Mouse (Mus musculus): ENCODE measurements around the gene Slc9a1. TPM values are rescaled to one million over a fixed set of nuclear protein-coding genes. Genes with fewer than 3 reads are reported as not detected.

The Slc9a1 gene
- total RNA-seq, 2 experiments from 2014 or later, result 8.3 to 9.8 TPM

DNA sequence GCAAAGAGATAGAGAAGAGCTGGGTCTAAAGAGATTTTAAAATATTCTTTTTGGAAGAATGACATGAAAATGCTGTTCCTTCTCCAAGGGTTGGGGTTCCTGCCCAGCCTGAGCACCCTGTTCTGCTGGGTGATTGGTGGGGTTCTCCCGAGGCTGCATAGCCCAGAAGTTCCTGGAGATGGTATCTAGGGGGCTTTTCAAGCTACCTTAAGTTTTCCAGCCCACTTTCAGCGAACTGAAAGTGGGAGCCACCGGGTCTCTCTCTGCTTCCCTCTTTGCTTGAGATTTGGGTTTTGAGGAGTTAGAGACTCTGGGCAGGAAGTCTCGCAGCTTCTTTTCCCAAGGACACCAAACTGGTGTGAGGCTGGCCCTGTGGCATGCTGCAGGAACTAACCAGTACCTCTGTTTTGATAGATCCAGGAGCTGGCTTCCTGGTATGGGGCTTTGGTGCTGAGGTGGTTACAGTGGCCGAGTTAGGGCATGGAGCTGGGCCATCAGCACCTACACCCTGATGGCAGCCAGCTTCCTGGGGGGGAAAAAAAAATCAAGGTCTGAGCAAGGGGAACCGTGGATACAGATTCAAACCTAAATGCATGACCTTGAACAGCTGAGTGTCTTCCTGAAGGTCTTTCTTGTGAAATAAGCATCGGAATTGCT, 2.2 kb downstream of the Slc9a1 start:
- DNase-seq, result no peak
- intact Hi-C loops (cut with DNase I), result no loop called here

DNA sequence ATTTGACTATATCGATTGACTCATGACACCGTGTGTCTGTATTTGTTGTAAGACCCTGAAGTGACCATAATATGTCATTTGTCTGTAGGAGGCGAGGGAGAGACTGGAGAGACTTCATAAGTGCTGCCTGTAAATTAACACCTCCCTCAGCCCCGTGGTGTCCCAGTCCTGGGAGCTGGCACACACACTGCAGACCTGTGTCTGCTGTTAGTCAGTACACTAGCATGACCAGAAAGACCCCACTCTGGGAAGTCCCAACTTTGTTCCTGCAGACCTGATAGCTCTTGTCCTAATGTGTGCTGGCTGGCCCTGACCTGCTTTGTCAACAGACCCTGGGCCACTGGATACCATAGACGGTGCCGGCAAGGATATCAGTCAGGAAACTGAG, 2.8 kb downstream of the Slc9a1 start:
- intact Hi-C loops (cut with DNase I), result no loop called here
- DNase-seq, result no peak

DNA sequence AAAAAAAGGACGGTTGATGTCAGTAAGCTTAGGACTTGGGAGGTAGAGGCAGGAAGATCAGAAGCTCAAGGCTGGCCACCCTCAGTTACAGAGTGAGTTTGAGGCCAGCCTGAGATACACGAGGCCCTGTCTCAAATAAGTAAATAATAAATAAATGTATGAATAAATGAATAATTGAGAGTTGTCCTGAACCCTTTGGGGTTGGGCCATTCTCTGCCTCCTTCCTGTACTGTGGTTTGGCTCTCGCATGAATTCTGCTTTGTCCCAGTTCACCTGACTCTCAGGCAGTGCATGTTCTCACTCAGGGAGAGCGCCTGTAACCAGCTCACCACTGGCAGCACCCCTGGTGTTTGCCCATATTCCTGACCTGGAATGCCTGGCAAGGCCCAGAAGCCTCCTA, 4.5 kb downstream of the Slc9a1 start:
- no peak for DNase-seq
- intact Hi-C loops (cut with DNase I), result no loop called here

DNA sequence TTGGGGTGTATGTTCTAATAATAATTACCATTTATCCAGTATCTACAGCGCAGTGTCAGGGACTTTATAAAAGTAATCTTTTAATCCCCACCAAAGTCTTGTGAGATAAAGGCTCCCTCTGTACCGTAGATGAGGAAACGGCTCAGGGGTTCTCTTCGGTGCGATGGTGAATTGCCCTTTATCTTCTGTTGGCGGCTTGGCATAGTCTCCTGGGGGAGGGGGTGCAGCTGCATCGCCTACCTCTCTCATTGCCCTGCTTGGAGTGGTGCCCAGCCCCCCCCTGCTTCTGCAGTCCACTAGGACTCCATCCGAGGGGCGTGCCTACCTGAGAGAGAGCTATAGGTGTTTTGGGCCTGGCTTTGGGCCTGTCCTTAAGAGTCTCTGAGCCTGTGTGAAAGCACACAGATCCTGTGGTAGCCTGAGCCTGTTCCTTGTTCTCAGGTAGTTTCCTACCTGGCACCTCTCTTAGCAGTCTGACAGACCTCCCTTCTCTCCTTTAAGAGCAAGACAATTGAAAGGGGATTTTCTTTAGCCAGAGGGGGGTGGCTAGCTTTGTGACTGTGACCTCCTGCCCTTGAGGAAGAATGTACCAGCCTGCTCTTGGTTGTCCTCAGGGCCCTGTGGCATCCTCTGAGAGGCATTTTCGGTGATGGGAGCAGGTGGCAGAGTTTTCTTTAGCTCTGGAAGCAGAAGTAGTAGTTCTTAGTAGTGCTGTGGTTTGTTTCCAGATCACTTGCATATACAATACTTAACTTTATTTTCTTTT, 6.5 kb downstream of the Slc9a1 start:
- intact Hi-C loops (cut with DNase I), result no loop called here
- no peak for DNase-seq

DNA sequence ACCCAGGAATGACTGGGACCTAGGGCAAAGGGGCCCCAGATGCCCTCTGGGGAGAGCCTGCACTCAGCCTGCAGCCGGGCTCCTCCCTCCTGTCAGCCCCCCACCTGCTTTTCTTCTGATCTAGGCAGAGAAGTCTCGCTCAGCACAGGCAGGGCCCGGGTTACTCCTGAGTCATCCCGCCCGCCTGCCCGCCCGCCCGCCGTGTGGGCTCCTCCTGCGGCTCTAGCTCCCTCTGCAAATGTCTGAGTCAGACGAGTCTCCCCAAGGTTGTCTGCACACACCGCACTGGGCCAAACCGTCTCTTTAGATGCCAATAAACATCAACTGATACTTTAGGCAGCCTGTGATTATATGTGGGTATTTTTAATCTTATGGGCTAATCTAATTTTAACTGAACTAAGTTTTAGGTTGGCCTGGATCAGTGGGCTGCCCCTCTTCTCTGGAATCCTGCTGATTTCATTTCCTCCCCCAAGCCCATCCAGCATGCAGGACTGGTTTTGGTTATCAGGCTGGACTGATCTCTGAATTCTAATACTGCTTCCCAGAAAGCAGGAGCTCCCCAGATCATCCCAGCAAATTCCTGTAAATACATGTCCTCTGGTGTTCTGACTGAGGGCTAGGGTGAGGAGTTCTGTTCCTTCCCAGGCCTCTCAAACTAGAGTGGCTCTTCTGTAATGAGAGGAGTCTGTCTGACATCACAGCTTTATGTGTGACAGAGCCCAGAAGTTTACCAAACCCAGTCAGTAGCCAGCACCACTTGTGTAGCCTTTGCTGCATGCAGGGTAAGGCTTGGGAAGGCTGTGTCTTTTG, 8.9 kb downstream of the Slc9a1 start:
- DNase-seq, result peak in 1 of 2 experiments; percentile 42
- intact Hi-C loops (cut with DNase I), result no loop called here

DNA sequence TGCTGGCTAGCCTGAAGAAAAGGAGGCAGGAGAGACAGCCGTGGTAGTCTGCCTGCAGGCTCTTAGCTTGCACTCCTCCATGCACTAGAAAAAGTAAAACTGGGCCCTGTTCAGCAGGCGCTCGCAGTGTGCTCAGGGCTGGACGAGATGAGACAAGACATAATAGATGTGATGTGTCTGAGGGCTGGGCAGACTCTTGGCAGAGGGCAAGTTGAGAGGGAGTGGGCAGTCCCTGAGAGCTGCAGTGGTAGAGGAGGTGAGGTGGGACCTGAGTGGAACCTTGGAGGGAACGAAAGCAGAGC, 9.5 kb downstream of the Slc9a1 start:
- intact Hi-C loops (cut with DNase I), result no loop called here
- DNase-seq, result no peak

DNA sequence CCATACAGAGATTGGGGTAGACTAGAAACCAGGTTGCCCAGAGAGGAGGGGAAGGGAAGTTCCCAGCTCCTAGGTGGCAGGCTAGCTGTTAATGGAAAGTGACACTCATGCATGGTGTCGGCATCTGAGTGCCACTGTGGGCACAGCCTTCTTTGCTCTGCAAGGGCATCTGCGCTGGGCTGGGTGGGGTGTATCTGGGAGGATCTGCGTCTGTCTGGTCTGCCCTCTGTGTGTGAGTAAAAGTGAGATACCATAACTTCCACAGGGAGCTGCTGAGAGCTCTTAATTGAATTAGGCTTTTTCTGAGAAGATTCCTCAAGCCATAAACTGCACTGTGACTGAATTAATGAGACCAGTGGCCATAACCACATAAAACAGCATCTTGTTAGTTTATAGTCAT, 10.4 kb downstream of the Slc9a1 start:
- intact Hi-C loops (cut with DNase I), result no loop called here
- DNase-seq, result no peak

DNA sequence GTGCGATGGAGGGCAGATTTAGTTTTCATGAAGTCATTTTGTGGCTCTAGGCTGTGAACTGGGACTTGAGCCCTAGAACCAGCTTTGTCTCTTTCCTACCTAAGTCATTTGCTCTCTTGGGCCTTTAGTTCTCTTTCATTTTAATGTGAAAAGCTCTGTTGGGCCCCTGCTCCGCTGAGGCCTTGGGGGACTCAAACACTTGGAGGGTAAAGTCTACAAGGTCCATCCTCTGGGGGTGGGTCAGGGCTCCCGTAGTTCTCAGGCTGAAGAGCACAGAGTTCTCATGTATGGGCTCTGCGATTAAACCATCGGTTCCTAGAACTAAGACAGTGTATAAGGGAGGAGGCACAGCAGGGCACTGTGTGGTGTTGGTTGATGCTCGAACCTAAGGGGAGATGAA, 11.0 kb downstream of the Slc9a1 start:
- intact Hi-C loops (cut with DNase I), result no loop called here
- no peak for DNase-seq

DNA sequence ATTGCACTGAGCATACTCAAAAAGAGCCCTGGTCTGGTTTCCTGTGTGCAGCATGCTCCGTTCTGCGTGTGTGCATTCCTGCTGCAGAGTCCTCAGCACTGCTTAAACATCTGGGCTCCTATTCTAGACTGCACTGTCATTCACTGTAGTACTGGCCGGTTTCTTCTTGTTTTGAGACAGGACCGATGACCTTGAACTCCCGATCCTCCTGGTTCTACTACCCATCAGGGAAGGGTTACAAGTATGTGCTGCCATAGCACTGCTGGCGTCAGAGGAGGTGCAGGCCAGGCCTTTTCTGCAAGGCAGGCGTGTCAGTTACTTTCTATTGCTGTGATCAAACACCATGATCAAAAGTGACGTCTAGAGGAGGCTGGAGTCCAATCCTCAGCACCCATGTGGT, 11.6 kb downstream of the Slc9a1 start:
- intact Hi-C loops (cut with DNase I), result no loop called here
- DNase-seq, result no peak

DNA sequence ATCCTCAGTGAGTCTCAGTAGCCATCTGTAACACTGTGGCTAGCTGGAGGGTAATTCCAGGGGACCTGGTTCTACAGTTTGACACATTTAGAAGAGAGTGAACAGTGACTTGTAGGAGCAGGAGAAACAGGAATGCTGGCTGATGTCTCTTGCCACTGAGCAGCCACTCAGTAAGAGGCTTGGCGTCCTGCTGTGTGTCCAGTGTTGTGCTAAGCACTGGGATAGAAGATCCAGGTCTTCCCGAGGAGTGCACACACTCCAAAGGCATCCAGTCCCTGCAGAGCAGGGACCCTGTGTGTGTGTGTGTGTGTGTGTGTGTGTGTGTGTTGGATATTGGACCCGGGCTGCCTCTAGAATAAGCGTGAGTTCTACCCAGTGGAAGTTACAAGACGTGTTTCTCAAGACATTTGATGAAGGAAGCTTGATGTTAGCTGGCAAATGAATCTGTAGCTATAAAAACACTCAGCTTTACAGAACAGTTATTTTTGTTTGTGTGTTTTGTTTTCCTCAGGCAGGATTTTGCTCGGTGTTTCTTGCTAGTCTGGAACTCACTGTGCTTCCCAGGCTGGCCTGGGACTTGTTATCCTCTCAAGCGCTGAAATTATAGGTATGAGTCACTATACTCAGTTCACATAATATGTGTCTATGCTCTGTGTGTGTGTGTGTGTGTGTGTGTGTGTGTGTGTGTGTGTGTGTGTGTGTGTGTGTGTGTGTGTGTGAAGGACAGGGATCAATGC, 16.7 kb downstream of the Slc9a1 start:
- intact Hi-C loops (cut with DNase I), result no loop called here
- DNase-seq, result no peak

DNA sequence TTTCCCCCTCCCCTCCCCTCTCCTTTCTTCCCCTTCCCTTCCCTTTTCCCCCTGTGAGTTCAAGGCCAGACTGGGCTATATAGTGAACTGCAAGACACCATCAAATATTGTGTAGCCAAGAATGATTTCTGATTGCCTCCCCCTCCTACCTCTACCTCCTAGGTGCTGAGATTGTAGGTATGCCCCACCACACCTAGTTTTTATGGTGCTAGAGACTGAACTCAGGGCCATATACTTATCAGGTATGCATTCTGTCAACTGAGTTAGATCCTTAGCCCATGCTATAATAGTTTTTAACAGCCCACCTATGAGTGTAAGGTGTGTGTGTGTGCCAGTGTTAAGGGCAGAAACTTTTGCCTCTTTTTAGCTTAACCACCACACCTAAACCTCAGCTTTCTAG, 17.5 kb downstream of the Slc9a1 start:
- intact Hi-C loops (cut with DNase I), result no loop called here
- no peak for DNase-seq

DNA sequence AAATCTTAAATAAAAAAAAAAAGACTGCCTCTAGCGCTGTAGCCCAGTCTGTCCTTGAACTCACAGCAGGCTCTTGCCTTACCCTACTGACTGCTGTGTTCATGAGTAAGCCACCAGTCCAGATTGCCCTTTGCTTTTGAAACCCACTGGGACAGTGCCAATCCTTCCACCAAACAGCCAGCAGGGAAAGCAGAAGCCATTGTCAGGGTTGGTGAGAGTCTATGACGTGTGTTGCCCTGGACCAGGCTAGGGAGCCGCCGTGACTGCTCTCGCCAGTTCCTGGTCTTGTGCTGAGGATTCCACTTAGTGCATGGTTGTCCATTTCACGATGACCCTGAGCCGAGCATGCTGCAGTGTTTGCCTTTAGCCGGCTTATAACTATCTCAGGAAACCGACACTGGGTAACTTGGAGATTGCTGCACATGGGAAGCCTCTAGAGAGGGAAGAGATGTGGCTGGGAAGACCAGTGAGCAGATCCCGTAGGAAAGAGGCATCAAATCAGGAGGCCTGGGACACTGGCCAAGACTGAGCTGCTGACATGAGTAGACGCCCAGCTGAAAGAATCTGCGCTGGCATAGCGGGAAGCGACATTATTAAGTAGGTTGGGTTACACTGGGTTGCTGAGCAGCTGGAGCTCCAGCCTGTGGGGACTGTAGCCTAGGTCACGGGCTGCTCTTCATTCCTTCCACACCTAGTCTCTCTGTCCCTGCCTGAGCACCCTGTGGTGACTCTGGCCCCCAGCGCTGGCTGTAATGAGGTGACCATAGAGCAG, 19.5 kb downstream of the Slc9a1 start:
- intact Hi-C loops (cut with DNase I), result no loop called here
- peak; percentile 66 to 75 for DNase-seq

DNA sequence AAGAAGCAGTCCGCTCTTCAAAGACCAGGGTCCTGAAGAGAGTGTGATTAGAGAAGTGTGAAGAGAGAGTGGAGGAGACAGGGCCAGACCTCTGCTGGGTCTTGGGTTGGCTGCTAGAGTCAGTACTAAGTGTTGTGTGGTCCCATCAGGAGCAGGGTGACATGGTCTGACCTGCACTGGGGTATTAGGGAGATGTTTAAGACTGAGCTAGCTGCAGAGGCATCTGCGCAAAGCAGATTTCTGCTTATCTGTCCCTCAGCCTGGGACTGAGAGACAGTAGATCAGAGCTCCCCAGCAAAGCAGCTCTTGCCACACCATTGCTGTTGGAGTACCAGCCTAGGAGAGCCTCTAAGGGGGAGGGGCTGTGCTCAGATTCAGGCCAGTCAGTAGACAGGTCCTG, 20.5 kb downstream of the Slc9a1 start:
- intact Hi-C loops (cut with DNase I), result no loop called here
- DNase-seq, result no peak

DNA sequence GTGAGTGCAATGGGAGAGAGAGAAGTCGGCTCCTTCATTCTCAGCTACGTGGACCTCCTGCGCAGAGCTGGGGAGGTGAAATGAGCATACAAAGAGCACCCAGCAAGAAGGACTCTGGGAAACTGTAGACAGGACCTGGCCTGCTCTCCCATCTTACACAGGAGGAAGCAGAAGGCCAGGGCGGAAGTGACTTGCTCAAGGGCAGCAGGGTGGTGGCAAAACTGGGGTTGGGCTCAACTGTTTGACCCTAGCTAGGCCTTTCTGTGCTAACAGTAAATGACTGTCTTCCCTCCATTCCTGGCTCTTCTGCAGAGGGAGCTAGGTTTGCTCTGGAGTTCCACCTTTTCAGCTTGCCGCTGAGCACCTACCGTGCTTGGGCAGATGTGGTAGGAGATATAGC, 21.1 kb downstream of the Slc9a1 start:
- intact Hi-C loops (cut with DNase I), result no loop called here

DNA sequence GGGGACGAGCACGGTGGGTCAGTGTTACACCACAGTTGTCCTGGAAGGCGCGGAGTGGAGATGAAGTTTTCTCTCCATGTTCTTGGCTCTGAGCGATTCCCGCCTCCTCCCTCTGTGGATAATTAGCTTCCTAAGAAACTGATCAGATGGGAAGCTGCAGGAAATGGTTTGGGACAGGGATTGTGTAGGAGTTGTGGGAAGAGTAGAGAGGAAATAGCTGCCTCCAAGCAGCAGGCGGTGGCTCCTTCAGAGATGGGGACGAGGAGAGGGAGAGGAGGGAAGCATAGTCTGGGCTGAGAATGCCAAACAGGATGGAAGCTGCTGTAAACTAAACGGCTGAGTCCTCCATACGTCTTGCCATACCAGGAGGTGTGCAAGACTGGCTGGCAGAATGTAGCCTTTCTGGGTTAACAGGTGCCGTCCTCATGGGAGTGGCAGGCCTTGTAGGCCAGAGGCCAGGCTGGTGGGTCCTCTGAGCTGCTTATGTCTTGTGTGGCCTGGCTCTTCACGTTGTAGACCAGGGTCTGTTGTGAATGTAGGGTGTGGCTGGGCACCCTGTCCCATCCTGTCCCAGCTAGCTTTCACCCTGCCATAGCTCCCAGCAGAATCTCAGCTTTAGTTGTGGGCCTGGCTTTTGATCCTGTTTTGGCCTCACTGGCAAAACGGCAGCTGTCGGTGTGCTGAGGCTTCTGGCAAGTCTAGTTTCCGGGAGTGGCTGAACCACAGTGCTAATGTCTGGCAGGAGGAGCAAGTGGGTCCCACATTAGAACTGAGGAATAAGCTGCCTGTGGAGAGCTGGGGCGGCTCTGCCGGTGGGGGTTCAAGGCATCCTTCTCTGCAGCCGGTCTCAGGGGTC, 21.9 kb downstream of the Slc9a1 start:
- DNase-seq, result no peak
- intact Hi-C loops (cut with DNase I), result no loop called here

More for the DNA sequence above, 21.1 kb downstream of the Slc9a1 start:
- no peak for DNase-seq

DNA sequence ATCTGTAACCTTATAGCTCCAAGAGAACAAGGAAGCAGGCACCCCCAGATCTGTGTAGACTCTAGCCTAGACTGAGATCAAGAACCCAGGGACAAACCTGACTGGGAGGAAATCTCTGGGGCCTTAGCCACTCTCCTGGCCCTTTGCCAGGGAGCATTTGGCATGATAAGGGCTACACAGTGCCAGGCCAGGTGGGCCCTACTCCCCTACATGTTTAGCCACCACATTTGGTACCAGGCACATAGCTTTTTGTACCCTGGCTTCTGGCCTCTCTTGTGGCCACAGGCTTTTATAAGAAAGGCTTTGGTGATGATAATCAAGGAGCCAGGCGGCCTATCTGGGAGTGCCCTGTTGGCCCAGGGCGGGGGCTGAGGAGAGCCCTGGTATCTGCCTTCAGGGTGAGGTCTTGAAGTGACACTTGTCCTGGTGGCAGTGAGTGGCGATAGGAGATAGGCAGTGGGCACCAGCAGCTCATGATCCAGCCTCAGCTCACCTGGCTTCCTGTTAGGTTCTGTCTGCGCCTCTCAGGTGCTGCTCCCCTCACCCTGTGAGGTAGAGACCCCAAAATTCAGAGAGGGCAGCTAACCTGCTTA, 25.6 kb downstream of the Slc9a1 start:
- no peak for DNase-seq
- intact Hi-C loops (cut with DNase I), result no loop called here

DNA sequence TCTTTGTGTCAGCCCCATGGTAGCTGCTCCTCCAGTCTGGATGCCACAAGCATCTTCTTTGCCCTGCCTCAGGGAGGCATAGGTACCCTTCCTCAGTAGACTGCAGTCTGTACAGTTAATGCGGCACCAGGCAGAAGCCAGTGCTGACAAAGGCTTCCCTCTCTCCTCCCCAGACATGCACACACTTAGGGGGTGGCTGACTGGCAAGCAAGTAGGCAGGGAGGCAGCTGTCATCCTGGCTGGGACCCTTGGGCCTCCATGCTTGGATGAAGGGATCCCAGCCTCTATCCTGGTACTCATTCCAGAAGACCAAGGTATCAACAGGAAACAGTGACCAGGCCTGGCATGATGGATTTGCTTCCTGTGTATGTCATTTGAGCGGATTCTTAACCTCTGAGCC, 26.6 kb downstream of the Slc9a1 start:
- intact Hi-C loops (cut with DNase I), result no loop called here
- no peak for DNase-seq

DNA sequence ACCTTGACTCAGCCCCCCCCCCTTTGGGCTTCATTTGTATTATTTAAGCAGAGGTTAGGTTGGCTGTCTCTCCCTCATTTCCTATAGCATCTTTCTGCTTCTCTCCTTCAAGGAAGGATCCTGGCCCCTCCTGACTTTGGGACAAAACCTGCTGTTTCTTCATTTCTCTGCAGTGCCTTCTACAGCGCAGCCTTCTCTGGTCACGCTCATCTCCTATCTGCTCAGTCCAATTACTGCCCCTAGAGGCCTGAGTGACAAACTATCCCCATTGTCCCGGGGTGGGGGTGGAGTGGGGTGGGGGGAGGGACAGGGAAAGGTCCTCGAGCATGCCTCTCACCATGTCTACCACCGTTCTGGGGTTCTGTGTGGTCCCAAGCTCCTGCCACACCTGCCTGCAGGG, 27.8 kb downstream of the Slc9a1 start:
- intact Hi-C loops (cut with DNase I), result no loop called here
- DNase-seq, result no peak

DNA sequence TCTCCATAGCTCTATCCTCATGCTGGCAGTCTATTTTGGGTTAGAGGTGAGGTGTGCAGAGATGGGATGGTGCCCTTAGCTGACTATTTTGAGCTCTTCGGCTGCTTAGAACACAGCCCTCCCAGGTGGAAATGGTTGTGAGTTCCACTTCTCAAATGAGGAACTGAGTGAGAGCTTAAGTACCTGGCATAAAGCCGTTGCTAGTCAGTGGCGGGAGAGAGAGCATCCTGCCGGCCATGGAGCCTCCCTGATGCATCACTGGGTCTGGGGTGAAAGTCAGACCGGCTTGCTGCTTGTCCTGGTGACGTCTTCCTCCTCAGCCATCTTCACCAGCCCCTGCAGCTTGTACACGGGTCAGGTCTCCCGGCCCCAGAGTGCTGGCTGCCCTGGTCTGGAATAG, 28.5 kb downstream of the Slc9a1 start:
- intact Hi-C loops (cut with DNase I), result no loop called here
- DNase-seq, result no peak
